ENCODE assay signal across 8 mouse cellular contexts in the genomic region with DNA sequence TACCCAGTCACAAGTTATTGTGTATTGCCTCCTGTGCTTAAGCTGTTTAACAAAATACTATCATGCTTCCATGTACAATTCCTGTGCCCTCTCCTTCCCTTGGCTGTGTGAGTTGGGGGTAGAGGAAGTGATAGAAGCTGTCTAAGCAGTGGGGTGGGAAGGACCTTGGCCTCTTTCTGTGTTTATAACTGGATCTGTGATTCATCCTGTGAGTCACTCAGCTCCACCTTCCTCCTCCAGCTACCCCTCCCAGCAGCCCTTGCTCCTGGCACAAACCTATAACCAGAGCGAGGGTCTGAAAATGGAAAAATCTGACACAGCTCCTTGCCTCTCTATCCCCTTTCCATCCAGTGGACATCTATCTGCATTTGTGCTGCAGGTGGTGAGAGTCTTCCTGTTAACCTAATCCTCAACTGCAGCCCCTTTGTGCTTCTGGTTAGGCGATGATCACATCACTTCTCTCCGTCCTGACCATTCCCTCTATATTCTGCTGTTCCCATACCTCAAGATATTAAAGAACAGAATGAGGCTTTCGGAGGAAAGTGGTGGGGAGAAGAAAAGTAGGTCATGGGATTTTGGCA. TPM values are rescaled to one million over a fixed set of nuclear protein-coding genes. Genes with fewer than 3 reads are reported as not detected.
DNase-seq lines count a peak whose midpoint lies in the region; ATAC-seq and TF ChIP-seq lines count a peak whose summit lies in the region.

No protein-coding gene starts in this region.

- WGBS in heart, embryonic 11.5 days (ENCODE audit: insufficient replicate concordance) = 38% methylated on average over 4 of the region's 4 CpGs
- WGBS in kidney, embryonic 15.5 days = 44% methylated on average over 4 of the region's 4 CpGs
- 37% methylated on average over 4 of the region's 4 CpGs for WGBS in lung, embryonic 14.5 days

- no peaks in the 10 kb centered on the region for H3K9me3 ChIP-seq in heart, embryonic 11.5 days (replicated peaks; ENCODE audit: control insufficient read depth, low read length)
- H3K9me3 ChIP-seq in kidney, embryonic 15.5 days (replicated peaks) = no peaks in the 10 kb centered on the region
- no peaks in the 10 kb centered on the region for H3K9me3 ChIP-seq in lung, embryonic 14.5 days (ENCODE audit: low read depth, low read length)

- peak overlapping the region; percentile 86 for H3K4me2 ChIP-seq in heart, embryonic 11.5 days
- H3K4me2 ChIP-seq in kidney, embryonic 15.5 days = peak overlapping the region; percentile 89
- H3K4me2 ChIP-seq in lung, embryonic 14.5 days = peak overlapping the region; percentile 92

- H3K36me3 ChIP-seq in heart, embryonic 11.5 days (ENCODE audit: control insufficient read depth, insufficient read depth, low read length) = peaks cover 6% of the 10 kb centered on the region; the same call in 1 of the 2 replicates
- H3K36me3 ChIP-seq in kidney, embryonic 15.5 days = peaks cover 9% of the 10 kb centered on the region
- peaks cover 11% of the 10 kb centered on the region for H3K36me3 ChIP-seq in lung, embryonic 14.5 days (ENCODE audit: insufficient read depth)

- peak overlapping the region; percentile 70 for H3K27ac ChIP-seq in heart, embryonic 11.5 days (ENCODE audit: low read depth, low read length)
- peak overlapping the region; percentile 94 for H3K27ac ChIP-seq in kidney, embryonic 15.5 days
- peak overlapping the region; percentile 5 for H3K27ac ChIP-seq in lung, embryonic 14.5 days (ENCODE audit: low read depth)

- H3K9ac ChIP-seq in heart, embryonic 11.5 days (ENCODE audit: low read depth, low read length) = peak overlapping the region; percentile 65; the same call in 1 of the 2 replicates
- H3K9ac ChIP-seq in kidney, embryonic 15.5 days = no peak overlapping the region
- H3K9ac ChIP-seq in lung, embryonic 14.5 days = peak overlapping the region; percentile 27; the same call in 1 of the 2 replicates

- TF ChIP-seq CTCF in lung, embryonic 14.5 days (IDR thresholded peaks at IDR 0.05; ENCODE audit: low read depth) = no peak

- no peak overlapping the region for H3K4me3 ChIP-seq in heart, embryonic 11.5 days (ENCODE audit: low read depth, low read length)
- H3K4me3 ChIP-seq in kidney, embryonic 15.5 days (replicated peaks) = peak overlapping the region; percentile 59
- no peak overlapping the region for H3K4me3 ChIP-seq in lung, embryonic 14.5 days (ENCODE audit: low read depth, low read length)

- ATAC-seq in heart, embryonic 11.5 days (replicated peaks; ENCODE audit: insufficient number of reproducible peaks, low FRiP score, low TSS enrichment) = 0 out of 2 replicates have a peak, but pooled peaks have one; percentile 39
- ATAC-seq in kidney, embryonic 15.5 days (replicated peaks; ENCODE audit: low FRiP score) = peak; percentile 64
- ATAC-seq in lung, embryonic 14.5 days (ENCODE audit: insufficient read depth) = peak; percentile 32; the same call in 1 of the 2 replicates

- H3K4me1 ChIP-seq in heart, embryonic 11.5 days (ENCODE audit: control insufficient read depth, insufficient read depth, low read length) = peaks cover 18% of the 10 kb centered on the region
- peaks cover 41% of the 10 kb centered on the region for H3K4me1 ChIP-seq in kidney, embryonic 15.5 days
- peaks cover 10% of the 10 kb centered on the region for H3K4me1 ChIP-seq in lung, embryonic 14.5 days (ENCODE audit: insufficient read depth)

- H3K27me3 ChIP-seq in heart, embryonic 11.5 days (ENCODE audit: control insufficient read depth, insufficient read depth, low read length) = no peaks in the 10 kb centered on the region
- no peaks in the 10 kb centered on the region for H3K27me3 ChIP-seq in kidney, embryonic 15.5 days
- no peaks in the 10 kb centered on the region for H3K27me3 ChIP-seq in lung, embryonic 14.5 days (ENCODE audit: insufficient read depth, low read length)

- DNase-seq in ovary, adult 18-20 months (ENCODE audit: low spot score) = peak; percentile 78
- DNase-seq in ovary, postnatal 10 days (ENCODE audit: low spot score) = no peak
- DNase-seq in cerebellum, postnatal 25 days = peak; percentile 67 to 76
- DNase-seq in lung, embryonic 14.5 days = peak; percentile 64
- DNase-seq in skeletal muscle tissue, adult 2 months (ENCODE audit: low read depth, low spot score) = peak; percentile 76
- no peak for DNase-seq in spleen, postnatal 14 days (ENCODE audit: low spot score in 2 of 2)

RNA-seq across cellular contexts. Expression of gene Mtmr11, which starts 1.5 kb away (rescaled TPM):
- 8.6 and 10.4 TPM in 2 replicates for polyA plus RNA-seq in heart, embryonic 11.5 days (2014; fragmentation: Nextera tagmentation; extraction: Ambion mirVana)
- polyA plus RNA-seq in kidney, embryonic 15.5 days (2015; fragmentation: Nextera tagmentation; extraction: Ambion mirVana) = 24.6 and 29.7 TPM in 2 replicates
- 13.0 and 16.6 TPM in 2 replicates for polyA plus RNA-seq in lung, embryonic 14.5 days (2014; fragmentation: Nextera tagmentation; extraction: Ambion mirVana)

RNA-seq across cellular contexts. Expression of gene Sf3b4, which starts 11.8 kb away (rescaled TPM):
- 119 and 126 TPM in 2 replicates for polyA plus RNA-seq in heart, embryonic 11.5 days (2014; fragmentation: Nextera tagmentation; extraction: Ambion mirVana)
- polyA plus RNA-seq in kidney, embryonic 15.5 days (2015; fragmentation: Nextera tagmentation; extraction: Ambion mirVana) = 184 and 193 TPM in 2 replicates
- polyA plus RNA-seq in lung, embryonic 14.5 days (2014; fragmentation: Nextera tagmentation; extraction: Ambion mirVana) = 196 and 210 TPM in 2 replicates

RNA-seq across cellular contexts. Expression of gene Sv2a, which starts 20.6 kb away (rescaled TPM):
- 12.3 and 18.6 TPM in 2 replicates for polyA plus RNA-seq in heart, embryonic 11.5 days (2014; fragmentation: Nextera tagmentation; extraction: Ambion mirVana)
- 3.0 and 4.9 TPM in 2 replicates for polyA plus RNA-seq in kidney, embryonic 15.5 days (2015; fragmentation: Nextera tagmentation; extraction: Ambion mirVana)
- 3.6 and 5.8 TPM in 2 replicates for polyA plus RNA-seq in lung, embryonic 14.5 days (2014; fragmentation: Nextera tagmentation; extraction: Ambion mirVana)

RNA-seq across cellular contexts. Expression of gene Otud7b, which starts 56.0 kb away (rescaled TPM):
- 8.7 and 9.3 TPM in 2 replicates for polyA plus RNA-seq in heart, embryonic 11.5 days (2014; fragmentation: Nextera tagmentation; extraction: Ambion mirVana)
- 21.0 and 22.0 TPM in 2 replicates for polyA plus RNA-seq in kidney, embryonic 15.5 days (2015; fragmentation: Nextera tagmentation; extraction: Ambion mirVana)
- 18.9 and 21.3 TPM in 2 replicates for polyA plus RNA-seq in lung, embryonic 14.5 days (2014; fragmentation: Nextera tagmentation; extraction: Ambion mirVana)

RNA-seq across cellular contexts. Expression of gene Bola1, which starts 59.2 kb away (rescaled TPM):
- polyA plus RNA-seq in heart, embryonic 11.5 days (2014; fragmentation: Nextera tagmentation; extraction: Ambion mirVana) = 47.5 and 49.6 TPM in 2 replicates
- polyA plus RNA-seq in kidney, embryonic 15.5 days (2015; fragmentation: Nextera tagmentation; extraction: Ambion mirVana) = 55.2 and 59.4 TPM in 2 replicates
- 57.6 and 68.0 TPM in 2 replicates for polyA plus RNA-seq in lung, embryonic 14.5 days (2014; fragmentation: Nextera tagmentation; extraction: Ambion mirVana)

Comparison
In these comparisons a context has a peak if more than half of its experiments do, and no peak if none do; other contexts are left out.
1. DNase-seq: peak in ovary, adult 18-20 months (single experiment), cerebellum, postnatal 25 days (2 of 2), lung, embryonic 14.5 days (single experiment) and skeletal muscle tissue, adult 2 months (single experiment); none in ovary, postnatal 10 days (single experiment) and spleen, postnatal 14 days (0 of 2).
2. H3K27ac ChIP-seq: peak in every context shown above with its lines; median percentile 94 in kidney, embryonic 15.5 days; 70 in heart, embryonic 11.5 days; 5 in lung, embryonic 14.5 days.
3. Peak in every context shown above with its lines, with median percentiles within 50 percentile points of each other: ATAC-seq and H3K4me2 ChIP-seq.